In genomic region chr16:77238358-77239175, GRCm38 (mm10) we compare ENCODE assay signal across 9 mouse cellular contexts.
A peak's percentile ranks its signal among the peaks of the same experiment; 100 is the strongest.
DNase-seq lines count a peak whose midpoint lies in the region; ATAC-seq lines count a peak whose summit lies in the region.
"Had no signal": no experiment of that assay in that cellular context is flagged by ENCODE, and none has a peak within 500 bp of the region (broad histone marks: within the 10 kb centered on the region; RNA-seq: fewer than 3 reads in every experiment).

No protein-coding gene starts in this region.

- peak overlapping the region; percentile 56 for H3K4me2 ChIP-seq in embryonic facial prominence, embryonic 14.5 days (ENCODE audit: low read depth, low read length)
- peak overlapping the region; percentile 57 for H3K4me2 ChIP-seq in neural tube, embryonic 13.5 days
- H3K4me2 ChIP-seq: limb, embryonic 15.5 days had no signal

- peak; percentile 56 for ATAC-seq in embryonic facial prominence, embryonic 14.5 days (ENCODE audit: low read depth)
- ATAC-seq in neural tube, embryonic 13.5 days (ENCODE audit: low read depth): peak; percentile 33

- H3K4me3 ChIP-seq in embryonic facial prominence, embryonic 14.5 days (ENCODE audit: low read depth, low read length): no peak overlapping the region
- H3K4me3 ChIP-seq in neural tube, embryonic 13.5 days: peak overlapping the region; percentile 40
- H3K4me3 ChIP-seq: limb, embryonic 15.5 days had no signal

- no peak overlapping the region for H3K9ac ChIP-seq in embryonic facial prominence, embryonic 14.5 days (ENCODE audit: low read depth, low read length)
- peak overlapping the region; percentile 67 for H3K9ac ChIP-seq in neural tube, embryonic 13.5 days
- H3K9ac ChIP-seq: limb, embryonic 15.5 days had no signal

- no peaks in the 10 kb centered on the region for H3K27me3 ChIP-seq in embryonic facial prominence, embryonic 14.5 days (replicated peaks; ENCODE audit: control insufficient read depth, insufficient read depth, low read length)
- H3K27me3 ChIP-seq in neural tube, embryonic 13.5 days: no peaks in the 10 kb centered on the region
- H3K27me3 ChIP-seq: limb, embryonic 15.5 days had no signal

- no peaks in the 10 kb centered on the region for H3K9me3 ChIP-seq in embryonic facial prominence, embryonic 14.5 days (ENCODE audit: control insufficient read depth, low read length)
- H3K9me3 ChIP-seq in neural tube, embryonic 13.5 days: no peaks in the 10 kb centered on the region
- H3K9me3 ChIP-seq: limb, embryonic 15.5 days had no signal

- peaks cover 18% of the 10 kb centered on the region for H3K4me1 ChIP-seq in embryonic facial prominence, embryonic 14.5 days (ENCODE audit: control insufficient read depth, insufficient read depth, low read length)
- peaks cover 48% of the 10 kb centered on the region for H3K4me1 ChIP-seq in neural tube, embryonic 13.5 days (replicated peaks)

- peak; percentile 47 for DNase-seq in kidney, postnatal 10 days
- no peak for DNase-seq in kidney, adult 18-20 months
- DNase-seq in embryonic facial prominence, embryonic 14.5 days (ENCODE audit: low spot score): peak; percentile 89
- peak; percentile 29 to 33 for DNase-seq in layer of hippocampus, adult 8-10 months (ENCODE audit: low spot score in 2 of 2)
- no peak for DNase-seq in adrenal gland, postnatal 36 days
- no peak for DNase-seq in thymus, postnatal 0 days (ENCODE audit: low spot score)
- DNase-seq in testis, postnatal 14 days (ENCODE audit: low spot score): no peak

- WGBS in embryonic facial prominence, embryonic 14.5 days: 53% methylated on average over 13 of the region's 13 CpGs
- WGBS in neural tube, embryonic 13.5 days: 15% methylated on average over 13 of the region's 13 CpGs

- H3K36me3 ChIP-seq in embryonic facial prominence, embryonic 14.5 days (ENCODE audit: control insufficient read depth, insufficient read depth, low read length): no peaks in the 10 kb centered on the region
- 0 out of 2 replicates have a peak, but pooled peaks cover 2% of the 10 kb centered on the region for H3K36me3 ChIP-seq in neural tube, embryonic 13.5 days
- H3K36me3 ChIP-seq: limb, embryonic 15.5 days had no signal

- H3K27ac ChIP-seq in embryonic facial prominence, embryonic 14.5 days (replicated peaks; ENCODE audit: low read depth, low read length): peak overlapping the region; percentile 67
- H3K27ac ChIP-seq in neural tube, embryonic 13.5 days (replicated peaks): peak overlapping the region; percentile 96
- H3K27ac ChIP-seq: limb, embryonic 15.5 days had no signal

Comparison
In these comparisons a context has a peak if more than half of its experiments do, and no peak if none do; other contexts are left out.
1. DNase-seq: peak in kidney, postnatal 10 days (single experiment), embryonic facial prominence, embryonic 14.5 days (single experiment) and layer of hippocampus, adult 8-10 months (2 of 2); none in kidney, adult 18-20 months (single experiment), adrenal gland, postnatal 36 days (0 of 2), thymus, postnatal 0 days (single experiment) and testis, postnatal 14 days (single experiment).